Mouse (Mus musculus) liver, postnatal 0 days (tissue): ENCODE results near the gene Smtn.

Source experiments
- CTCF ChIP-seq: sonication (generic); IDR thresholded peaks from 2 replicates; pipeline ENCODE4 v1.5.1; 2016; ENCODE audit warnings: antibody characterized with exemption, low read depth
- EP300 ChIP-seq: IDR thresholded peaks from 2 replicates; pipeline ENCODE4 v1.6.1; 2016; ENCODE audit warnings: antibody characterized with exemption, low read depth, mild to moderate bottlenecking

DNA sequence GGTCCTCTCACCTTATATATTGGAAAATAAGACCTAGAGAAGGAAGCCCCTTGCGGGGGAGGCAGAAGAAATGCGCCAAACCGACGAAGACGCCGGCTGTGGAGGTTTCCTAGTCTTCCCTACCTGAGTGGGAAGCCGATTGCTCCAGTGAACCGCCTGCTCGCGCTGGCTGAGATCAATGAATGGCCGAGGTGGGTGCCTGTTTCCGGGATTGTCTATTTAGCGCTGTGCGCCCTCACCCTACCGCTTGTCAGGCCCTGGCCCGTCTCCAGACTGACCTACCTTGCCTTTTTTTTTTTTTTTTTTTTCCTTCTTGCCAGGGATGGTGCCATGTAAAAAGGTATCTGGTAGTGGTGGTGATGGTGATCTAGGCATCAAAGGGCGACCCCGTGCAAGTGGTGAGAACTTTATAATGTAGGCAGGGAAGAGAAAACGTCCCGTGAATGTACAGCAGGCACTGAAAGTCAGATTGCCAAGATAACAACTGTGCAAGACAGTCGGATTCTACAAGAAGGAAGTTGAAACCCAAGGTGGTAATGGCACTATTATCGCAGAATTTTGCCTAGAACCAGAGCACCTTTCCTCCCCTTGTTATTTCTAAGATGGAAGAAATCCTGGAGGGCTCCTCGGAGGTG is at the start of gene Smtn:
- TF ChIP-seq CTCF (no peak), EP300 (no peak)
